Mouse (Mus musculus) effector memory CD4-positive, alpha-beta T cell, adult 7 months (primary cell): ENCODE data around the gene Mat2a. TPM values are rescaled to one million over a fixed set of nuclear protein-coding genes. Genes with fewer than 3 reads are reported as not detected.

Experiments
- polyA plus RNA-seq: library from polyadenylated mRNA; unstranded; fragments of 100-300 nt; shearing (Covaris generic); gene quantifications from one replicate; pipeline ENCODE4 v1.2.1, GENCODE M21; 2017

The Mat2a gene
- 554 TPM for polyA plus RNA-seq

GRCm38 (mm10) chr6:72439355-72440185 is at the start of gene Mat2a:
Gene Mat2a (minus strand): TSS chr6:72439558.

DNA sequence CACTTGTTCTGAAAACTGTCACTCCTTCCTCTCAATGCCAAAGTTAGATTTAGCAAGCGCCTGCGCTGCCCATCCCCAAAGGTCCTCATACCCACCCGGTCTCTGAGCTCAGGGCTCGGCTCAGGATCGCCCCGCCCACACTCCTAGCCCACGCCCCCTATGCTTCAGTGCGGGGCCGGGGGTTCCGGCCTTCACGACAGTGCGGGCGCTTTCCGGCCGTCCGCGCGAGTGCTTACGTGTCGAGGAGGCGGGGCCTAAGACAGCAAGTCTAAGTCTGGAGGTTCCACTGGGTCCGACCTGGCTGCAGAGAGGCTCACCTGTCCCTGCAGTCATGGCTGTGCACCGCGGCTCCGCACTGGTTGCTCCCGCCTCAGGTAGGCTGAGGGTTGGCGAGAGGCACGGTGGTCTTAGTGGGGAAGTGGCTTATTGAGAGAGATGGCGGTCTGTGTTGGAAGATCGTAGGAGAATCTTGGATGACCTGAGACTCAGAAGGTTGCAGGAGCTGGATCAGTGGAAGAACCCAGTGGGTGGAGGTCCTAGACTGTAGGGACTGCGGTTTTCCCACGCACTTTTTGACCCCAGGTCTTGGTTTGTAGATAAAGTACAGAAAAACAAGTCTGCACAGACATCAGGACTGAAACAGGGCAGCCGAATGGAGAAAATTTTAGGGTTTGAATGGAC is 25.1 kb downstream of the Mat2a start, which contains the start of gene Ggcx:
Ggcx (plus strand) TSS at position 233 of the 681 bp plus-strand sequence.

GRCm38 (mm10) chr6:72389941-72390771 is 49.2 kb downstream of the Mat2a start, which contains the start of gene Vamp8:
Gene Vamp8 (minus strand): TSS chr6:72390703.

Other genes starting within 250 kb of the Mat2a start
- not detected for gene Atoh8, start 204.0 kb downstream of the Mat2a start, polyA plus RNA-seq
- gene Sftpb, start 134.9 kb downstream of the Mat2a start, polyA plus RNA-seq: not detected
- 34.3 TPM for gene Usp39, start 94.4 kb downstream of the Mat2a start, polyA plus RNA-seq
- 29.5 TPM for gene 0610030E20Rik, start 92.2 kb downstream of the Mat2a start, polyA plus RNA-seq
- 1.0 TPM for gene Tmem150a, start 84.1 kb downstream of the Mat2a start, polyA plus RNA-seq
- 134 TPM for gene Rnf181, start 72.6 kb downstream of the Mat2a start, polyA plus RNA-seq
- gene Vamp5, start 59.1 kb downstream of the Mat2a start, polyA plus RNA-seq: 17.6 TPM
- 154 TPM for gene Vamp8, start 48.9 kb downstream of the Mat2a start, polyA plus RNA-seq
- gene Ggcx, start 25.2 kb downstream of the Mat2a start, polyA plus RNA-seq: 7.5 TPM
- not detected for gene Sh2d6, start 82.1 kb upstream of the Mat2a start, polyA plus RNA-seq
- 50.4 TPM for gene Capg, start 104.8 kb upstream of the Mat2a start, polyA plus RNA-seq
- 5.4 TPM for gene Elmod3, start 158.9 kb upstream of the Mat2a start, polyA plus RNA-seq
- gene Retsat, start 158.9 kb upstream of the Mat2a start, polyA plus RNA-seq: 5.3 TPM
- 297 TPM for gene Tgoln1, start 177.4 kb upstream of the Mat2a start, polyA plus RNA-seq